Comparison of ENCODE assay signal across 8 mouse cellular contexts in genomic region chr16:31458229-31458918, GRCm38 (mm10). TPM values are rescaled to one million over a fixed set of nuclear protein-coding genes. Genes with fewer than 3 reads are reported as not detected.
A peak's percentile ranks its signal among the peaks of the same experiment; 100 is the strongest.
DNase-seq lines count a peak whose midpoint lies in the region; TF ChIP-seq lines count a peak whose summit lies in the region.

No protein-coding gene starts in this region.

- TF ChIP-seq POLR2A in lung, adult 2 months (IDR thresholded peaks at IDR 0.05; ENCODE audit: borderline replicate concordance, extremely low read depth, low read depth, low read length): no peak
- TF ChIP-seq POLR2A in olfactory bulb, adult 2 months (IDR thresholded peaks at IDR 0.05; ENCODE audit: insufficient read depth, low read depth, low read length): no peak

- 0 out of 2 replicates have a peak, but pooled peaks cover under 1% of the 10 kb centered on the region for H3K9me3 ChIP-seq in E14TG2a.4 (ENCODE audit: low read length)
- H3K9me3 ChIP-seq in erythroblast, embryonic 14.5 days (ENCODE audit: control insufficient read depth, low read length): no peaks in the 10 kb centered on the region

- H3K27me3 ChIP-seq in E14TG2a.4 (ENCODE audit: insufficient read depth, low read length): 0 out of 2 replicates have a peak, but pooled peaks cover 4% of the 10 kb centered on the region
- peaks cover 21% of the 10 kb centered on the region for H3K27me3 ChIP-seq in erythroblast, embryonic 14.5 days (ENCODE audit: control insufficient read depth)

- H3K4me3 ChIP-seq in E14TG2a.4 (replicated peaks; ENCODE audit: low read length): peak overlapping the region; percentile 48
- H3K4me3 ChIP-seq in erythroblast, embryonic 14.5 days (replicated peaks): peak overlapping the region; percentile 38
- no peak overlapping the region for H3K4me3 ChIP-seq in layer of hippocampus, adult 2 months
- H3K4me3 ChIP-seq in lung, adult 2 months (replicated peaks; ENCODE audit: extremely low read depth, low read depth, low read length): peak overlapping the region; percentile 0
- H3K4me3 ChIP-seq in olfactory bulb, adult 2 months (ENCODE audit: insufficient read depth, low read depth, low read length): no peak overlapping the region

- 0 out of 2 replicates have a peak overlapping the region, but pooled peaks have one; percentile 20 for H3K27ac ChIP-seq in layer of hippocampus, adult 2 months
- no peak overlapping the region for H3K27ac ChIP-seq in olfactory bulb, adult 2 months (ENCODE audit: insufficient read depth, low read depth, low read length)

- peak; percentile 59 for DNase-seq in brain, embryonic 18.5 days (ENCODE audit: low read depth, low spot score)
- DNase-seq in heart, postnatal 36 days: peak; percentile 78 to 86
- peak; percentile 66 to 83 for DNase-seq in layer of hippocampus, adult 2 months (ENCODE audit: low spot score in 2 of 2)
- peak; percentile 76 for DNase-seq in lung, adult 2 months
- DNase-seq in thymus, adult 18-20 months: peak; percentile 20 to 31

- TF ChIP-seq CTCF in E14TG2a.4 (conservative IDR thresholded peaks at IDR 0.05; ENCODE audit: low read length): peak; percentile 94
- peak; percentile 94 for TF ChIP-seq CTCF in layer of hippocampus, adult 2 months (conservative IDR thresholded peaks at IDR 0.05)
- TF ChIP-seq CTCF in lung, adult 2 months (IDR thresholded peaks at IDR 0.05; ENCODE audit: insufficient read depth, low read length): peak; percentile 82
- TF ChIP-seq CTCF in olfactory bulb, adult 2 months (IDR thresholded peaks at IDR 0.05; ENCODE audit: insufficient read depth, low read depth, low read length): peak; percentile 72

- intact Hi-C loops in heart, postnatal 36 days (cut with DNase I): loop anchor here (1.0 to 5.0 kb wide), 3 partner anchors 247 to 459 kb away; no protein-coding TSS in a partner anchor

- peaks cover 9% of the 10 kb centered on the region; the same call in 1 of the 2 replicates for H3K36me3 ChIP-seq in E14TG2a.4 (ENCODE audit: insufficient read depth, low read length)
- peaks cover 17% of the 10 kb centered on the region for H3K36me3 ChIP-seq in erythroblast, embryonic 14.5 days (ENCODE audit: control insufficient read depth)

- H3K4me1 ChIP-seq in E14TG2a.4 (replicated peaks; ENCODE audit: low read depth, low read length): peaks cover 77% of the 10 kb centered on the region
- H3K4me1 ChIP-seq in erythroblast, embryonic 14.5 days (ENCODE audit: control insufficient read depth): peaks cover 20% of the 10 kb centered on the region
- no peaks in the 10 kb centered on the region for H3K4me1 ChIP-seq in lung, adult 2 months (ENCODE audit: control insufficient read depth, insufficient read depth, low read length)
- peaks cover 18% of the 10 kb centered on the region for H3K4me1 ChIP-seq in olfactory bulb, adult 2 months (ENCODE audit: control insufficient read depth, insufficient read depth, low read length)

- WGBS in lung, adult 2 months: 4% methylated on average over 17 of the region's 17 CpGs
- WGBS in olfactory bulb, adult 2 months: 18% methylated on average over 17 of the region's 17 CpGs

RNA-seq across cellular contexts. Expression of gene Bdh1, which starts 36.3 kb away (rescaled TPM):
- 0.19 and 0.70 TPM in 2 replicates for polyA plus RNA-seq in erythroblast, embryonic 14.5 days (2012)
- 10 to 100 TPM in 1 of 2 experiments, 1 to 10 TPM in 1; 7.0 to 42.5 TPM for total RNA-seq in heart, postnatal 36 days (2021)
- total RNA-seq in layer of hippocampus, adult 2 months (2021): 10 to 100 TPM; 92.4 to 95.6 TPM
- 5.7 and 10.2 TPM in 2 replicates for polyA plus RNA-seq in lung, adult 2 months (2012; rRNA removed)
- polyA plus RNA-seq in olfactory bulb, adult 2 months (2012; ENCODE audit: insufficient read depth, insufficient read length, low replicate concordance, missing spikeins): not detected in 2 replicates

Comparison
In these comparisons a context has a peak if more than half of its experiments do, and no peak if none do; other contexts are left out.
1. H3K4me3 ChIP-seq: peak in E14TG2a.4 (single experiment), erythroblast, embryonic 14.5 days (single experiment) and lung, adult 2 months (single experiment); none in layer of hippocampus, adult 2 months (single experiment) and olfactory bulb, adult 2 months (single experiment).
2. DNase-seq: peak in every context shown above with its lines; median percentile 82 in heart, postnatal 36 days; 76 in lung, adult 2 months; 74 in layer of hippocampus, adult 2 months; 59 in brain, embryonic 18.5 days; 26 in thymus, adult 18-20 months.
3. Peak in every context shown above with its lines, with median percentiles within 50 percentile points of each other: CTCF ChIP-seq.